Mouse (Mus musculus) naive thymus-derived CD4-positive, alpha-beta T cell, adult 5 months (primary cell): Measurements from ENCODE around the gene Col4a3bp. TPM values are rescaled to one million over a fixed set of nuclear protein-coding genes. Genes with fewer than 3 reads are reported as not detected.

ENCODE experiments used
- polyA plus RNA-seq: library from polyadenylated mRNA; unstranded; fragments of 100-300 nt; shearing (Covaris generic); gene quantifications from one replicate; pipeline ENCODE4 v1.2.1, GENCODE M21; 2017

Col4a3bp gene
- 42.5 TPM for polyA plus RNA-seq

DNA sequence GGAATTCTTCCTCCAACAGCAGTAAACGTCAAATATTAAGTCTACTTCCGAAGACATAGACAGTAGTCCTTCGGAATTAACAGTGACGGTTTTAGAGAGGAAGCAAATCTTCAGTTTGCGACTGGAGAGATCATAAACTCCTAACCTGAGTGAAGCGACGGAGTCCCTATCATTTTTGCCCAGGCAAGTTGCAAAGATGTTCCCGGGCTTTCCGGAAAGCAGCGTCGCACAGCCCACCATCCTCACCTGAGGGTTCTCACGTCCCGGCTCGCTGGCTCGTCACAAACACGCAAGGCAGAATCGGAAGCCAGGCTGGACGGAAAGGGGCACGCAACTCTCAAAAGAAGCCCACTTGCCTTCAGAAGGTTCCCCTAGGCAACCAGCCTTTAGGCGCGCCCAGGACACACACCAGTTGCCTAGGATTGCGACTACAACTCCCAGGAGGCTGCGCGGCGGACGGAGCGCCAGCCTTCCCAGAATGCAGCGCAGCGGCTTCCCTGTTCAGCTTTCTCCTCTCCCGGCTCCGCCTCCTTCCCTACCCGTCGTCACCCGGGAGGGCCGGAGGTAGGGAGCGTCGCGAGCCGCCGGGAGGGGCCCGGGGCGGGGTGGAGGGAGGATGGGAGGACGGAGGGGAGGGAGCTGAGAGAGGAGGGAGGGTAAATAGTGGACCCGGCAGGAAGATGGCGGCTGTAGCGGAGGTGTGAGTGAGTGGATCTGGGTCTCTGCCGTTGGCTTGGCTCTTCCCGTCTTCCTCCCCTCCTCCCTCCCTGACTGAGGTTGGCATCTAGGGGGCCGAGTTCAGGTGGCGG, at the start of gene Col4a3bp, which contains the start of gene Polk:
Col4a3bp (plus strand) TSS at position 538 of the 809 bp plus-strand sequence.
Polk (minus strand) TSS at position 499 of the 809 bp plus-strand sequence.

DNA sequence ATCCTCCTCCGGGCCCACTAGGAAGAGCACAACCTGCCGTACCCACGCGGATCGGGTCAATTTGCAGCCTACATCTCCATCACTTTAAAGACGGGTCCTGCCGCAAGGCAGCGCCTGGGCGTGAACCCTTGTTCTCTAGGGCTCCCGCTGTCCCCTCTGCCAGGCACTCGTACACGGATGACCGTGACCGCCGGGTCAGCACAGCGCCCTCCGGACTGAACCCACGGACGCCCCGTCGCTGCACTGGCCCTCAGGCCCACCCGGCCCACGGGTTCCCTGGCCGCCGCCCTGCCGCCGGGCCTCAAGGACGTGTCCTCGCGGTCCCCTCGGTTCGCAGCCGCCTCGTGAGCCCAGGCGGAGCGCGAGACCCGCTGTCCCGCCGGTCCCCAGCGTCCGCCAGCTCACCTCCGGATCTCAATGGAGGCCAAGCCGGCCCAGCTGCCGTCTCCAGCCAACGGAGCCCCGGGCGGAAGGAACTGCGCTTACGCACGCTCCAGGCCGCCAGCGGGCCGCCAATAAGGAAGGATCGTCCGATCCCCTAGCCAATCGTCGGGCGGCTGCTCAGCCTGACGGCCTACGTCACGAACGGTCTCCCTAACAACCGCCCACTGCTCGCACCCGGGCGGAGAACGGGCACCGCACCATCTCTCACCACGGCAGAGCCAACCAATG, 128.1 kb downstream of the Col4a3bp start, which contains the start of gene Hmgcr:
Hmgcr (minus strand) TSS at position 531 of the 672 bp plus-strand sequence.

Other genes with a start within 250 kb of the Col4a3bp start
- gene Poc5, start 154.3 kb upstream of the Col4a3bp start, polyA plus RNA-seq: 23.2 TPM
- not detected for gene Ankdd1b, start 71.4 kb upstream of the Col4a3bp start, polyA plus RNA-seq
- not detected for gene Gm17622, start 51.9 kb upstream of the Col4a3bp start, polyA plus RNA-seq
- gene Polk, start within 50 bp of the Col4a3bp start, polyA plus RNA-seq: 9.5 TPM
- 75.4 TPM for gene Hmgcr, start 128.3 kb downstream of the Col4a3bp start, polyA plus RNA-seq
- gene Ankrd31, start 205.7 kb downstream of the Col4a3bp start, polyA plus RNA-seq: not detected